Mouse (Mus musculus) myocyte (in vitro differentiated cells): ENCODE measurements around the gene Supt6. TPM values are rescaled to one million over a fixed set of nuclear protein-coding genes. Genes with fewer than 3 reads are reported as not detected.

ENCODE experiments used
- H3K27me3 ChIP-seq: one replicate; pipeline ENCODE4 v1.6.1; 2011; ENCODE audit not compliant: control insufficient read depth, insufficient read depth, insufficient read length
- H3K36me3 ChIP-seq: one replicate; pipeline ENCODE4 v1.6.1; 2011; ENCODE audit not compliant: control insufficient read depth, insufficient read depth
- H3K4me2 ChIP-seq: one replicate; pipeline ENCODE4 v1.6.1; 2011; ENCODE audit warnings: low read depth, control low read depth
- H3K4me3 ChIP-seq: one replicate; pipeline ENCODE4 v1.5.1; 2011; ENCODE audit warnings: mild to moderate bottlenecking, control low read depth, moderate library complexity
- H3K79me2 ChIP-seq: one replicate; pipeline ENCODE4 v1.6.1; 2011; ENCODE audit not compliant: control insufficient read depth, insufficient read depth
- H3ac ChIP-seq: one replicate; pipeline ENCODE4 v1.6.1; 2011; ENCODE audit not compliant: control insufficient read depth, insufficient read length
- CEBPB ChIP-seq: IDR thresholded peaks from 2 replicates; pipeline ENCODE4 v1.6.1; 2011; ENCODE audit warnings: mild to moderate bottlenecking, moderate library complexity; ENCODE audit not compliant: poor library complexity, insufficient read depth, severe bottlenecking
- E2F4 ChIP-seq: IDR thresholded peaks from one replicate; pipeline ENCODE4 v1.6.1; 2011; ENCODE audit warnings: mild to moderate bottlenecking, control low read depth, moderate library complexity; ENCODE audit not compliant: insufficient read depth
- MAX ChIP-seq: IDR thresholded peaks from one replicate; pipeline ENCODE4 v1.6.1; 2011; ENCODE audit warnings: low read depth, mild to moderate bottlenecking, control low read depth
- MYOD1 ChIP-seq, 3 experiments: IDR thresholded peaks; one replicate each; pipeline ENCODE4 v1.6.1; 2011; ENCODE audit warnings: control low read depth in 2 of 3, low read depth in 2 of 3, mild to moderate bottlenecking in 2 of 3, moderate library complexity in 1 of 3; ENCODE audit not compliant: insufficient read length in 2 of 3, control insufficient read depth in 1 of 3
- MYOG ChIP-seq, 3 experiments: IDR thresholded peaks; one replicate each; pipeline ENCODE4 v1.6.1; 2011; ENCODE audit warnings: control low read depth in 2 of 3, low read depth in 2 of 3, mild to moderate bottlenecking in 2 of 3; ENCODE audit not compliant: insufficient read length in 2 of 3, control insufficient read depth in 1 of 3, insufficient read depth in 1 of 3
- POLR2A ChIP-seq: IDR thresholded peaks from one replicate; pipeline ENCODE4 v1.6.1; 2011; ENCODE audit warnings: low read depth, mild to moderate bottlenecking, control low read depth, moderate library complexity; ENCODE audit not compliant: insufficient read length
- POLR2AphosphoS2 ChIP-seq: IDR thresholded peaks from one replicate; pipeline ENCODE4 v1.6.1; 2011; ENCODE audit warnings: low read depth, control low read depth; ENCODE audit not compliant: insufficient read length
- REST ChIP-seq: IDR thresholded peaks from one replicate; pipeline ENCODE4 v1.6.1; 2011; ENCODE audit warnings: mild to moderate bottlenecking, control low read depth, moderate library complexity; ENCODE audit not compliant: insufficient read depth, insufficient read length
- SRF ChIP-seq: IDR thresholded peaks from one replicate; pipeline ENCODE4 v1.6.1; 2011; ENCODE audit warnings: low read depth; ENCODE audit not compliant: control insufficient read depth, insufficient read length
- TCF12 ChIP-seq: IDR thresholded peaks from one replicate; pipeline ENCODE4 v1.6.1; 2011; ENCODE audit warnings: mild to moderate bottlenecking, control low read depth; ENCODE audit not compliant: poor library complexity, insufficient read depth, severe bottlenecking
- TCF3 ChIP-seq: IDR thresholded peaks from one replicate; pipeline ENCODE4 v1.6.1; 2011; ENCODE audit warnings: low read depth, control low read depth; ENCODE audit not compliant: insufficient read length
- USF1 ChIP-seq: IDR thresholded peaks from one replicate; pipeline ENCODE4 v1.6.1; 2011; ENCODE audit warnings: low read depth, mild to moderate bottlenecking, control low read depth, moderate library complexity
- polyA plus RNA-seq: library from polyadenylated mRNA; unstranded; fragments of >200 nt; fragmentation: generic; extraction: Trizol; gene quantifications from one replicate; pipeline ENCODE4 v1.2.1, GENCODE M21; 2012; ENCODE audit warnings: missing spikeins

Gene Supt6
- polyA plus RNA-seq, 1 experiment = 42.3 TPM

GRCm38 (mm10) chr11:78194411-78195100 is 51.2 kb downstream of the Supt6 start:
- Histone ChIP-seq H3K79me2 (no peaks in the 10 kb centered on the region), H3K4me2 (no peak overlapping the region), H3K4me3 (no peak overlapping the region), H3ac (no peak overlapping the region), H3K36me3 (peaks cover 17% of the 10 kb centered on the region), H3K27me3 (no peaks in the 10 kb centered on the region)
- TF ChIP-seq TCF3 (no peak), E2F4 (no peak), REST (no peak), POLR2A (no peak), USF1 (no peak), TCF12 (no peak), MAX (no peak), POLR2AphosphoS2 (no peak), SRF (no peak), MYOD1 (IDR thresholded peaks at IDR 0.05; ENCODE audit: control insufficient read depth in 1 of 3, insufficient read length in 2 of 3, low read depth in 2 of 3) (no peak), MYOG (IDR thresholded peaks at IDR 0.05; ENCODE audit: control insufficient read depth in 1 of 3, insufficient read depth in 1 of 3, insufficient read length in 2 of 3, low read depth in 2 of 3) (no peak), CEBPB (no peak)

- Histone ChIP-seq H3ac (no peak within 1 kb of the TSS), H3K27me3 (no peaks in the 10 kb centered on the region), H3K36me3 (peaks cover 17% of the 10 kb centered on the region), H3K4me3 (no peak within 1 kb of the TSS), H3K79me2 (no peaks in the 10 kb centered on the region), H3K4me2 (no peak within 1 kb of the TSS)
- no peak for TF ChIP-seq MAX
Observed at GRCm38 (mm10) chr11:78193113-78193512, 52.7 kb downstream of the Supt6 start, which contains the start of gene Proca1. TSS of gene Proca1 (plus strand) at chr11:78193392.

GRCm38 (mm10) chr11:78190041-78190440 is 55.7 kb downstream of the Supt6 start:
- no peak for TF ChIP-seq REST
- no peak for TF ChIP-seq MYOD1 (IDR thresholded peaks at IDR 0.05; ENCODE audit: control insufficient read depth in 1 of 3, insufficient read length in 2 of 3, low read depth in 2 of 3)
- no peak for TF ChIP-seq TCF12
- no peak for TF ChIP-seq MAX
- no peak for TF ChIP-seq TCF3
- TF ChIP-seq CEBPB = no peak
- Histone ChIP-seq H3ac (no peak overlapping the region), H3K27me3 (no peaks in the 10 kb centered on the region), H3K4me2 (peak overlapping the region; percentile 79), H3K79me2 (no peaks in the 10 kb centered on the region), H3K4me3 (peak overlapping the region; percentile 78), H3K36me3 (peaks cover 17% of the 10 kb centered on the region)

GRCm38 (mm10) chr11:78189234-78190040 is 56.4 kb downstream of the Supt6 start:
- H3K27me3 ChIP-seq = no peaks in the 10 kb centered on the region
- peaks cover 17% of the 10 kb centered on the region for H3K36me3 ChIP-seq
- H3K4me3 ChIP-seq = peak overlapping the region; percentile 78
- peak overlapping the region; percentile 79 for H3K4me2 ChIP-seq
- TF ChIP-seq REST (no peak), MYOG (IDR thresholded peaks at IDR 0.05; ENCODE audit: control insufficient read depth in 1 of 3, insufficient read depth in 1 of 3, insufficient read length in 2 of 3, low read depth in 2 of 3) (peak in 1 of 3 experiments; percentile 1), TCF3 (no peak), MYOD1 (IDR thresholded peaks at IDR 0.05; ENCODE audit: control insufficient read depth in 1 of 3, insufficient read length in 2 of 3, low read depth in 2 of 3) (no peak), TCF12 (no peak), POLR2AphosphoS2 (peak; percentile 63), USF1 (no peak), E2F4 (no peak), POLR2A (peak; percentile 70), MAX (no peak), CEBPB (no peak), SRF (no peak)
- H3ac ChIP-seq = peak overlapping the region; percentile 19
- H3K79me2 ChIP-seq = no peaks in the 10 kb centered on the region
